Mouse (Mus musculus): ENCODE results near the gene Gm11492.

Gene Gm11492

DNA sequence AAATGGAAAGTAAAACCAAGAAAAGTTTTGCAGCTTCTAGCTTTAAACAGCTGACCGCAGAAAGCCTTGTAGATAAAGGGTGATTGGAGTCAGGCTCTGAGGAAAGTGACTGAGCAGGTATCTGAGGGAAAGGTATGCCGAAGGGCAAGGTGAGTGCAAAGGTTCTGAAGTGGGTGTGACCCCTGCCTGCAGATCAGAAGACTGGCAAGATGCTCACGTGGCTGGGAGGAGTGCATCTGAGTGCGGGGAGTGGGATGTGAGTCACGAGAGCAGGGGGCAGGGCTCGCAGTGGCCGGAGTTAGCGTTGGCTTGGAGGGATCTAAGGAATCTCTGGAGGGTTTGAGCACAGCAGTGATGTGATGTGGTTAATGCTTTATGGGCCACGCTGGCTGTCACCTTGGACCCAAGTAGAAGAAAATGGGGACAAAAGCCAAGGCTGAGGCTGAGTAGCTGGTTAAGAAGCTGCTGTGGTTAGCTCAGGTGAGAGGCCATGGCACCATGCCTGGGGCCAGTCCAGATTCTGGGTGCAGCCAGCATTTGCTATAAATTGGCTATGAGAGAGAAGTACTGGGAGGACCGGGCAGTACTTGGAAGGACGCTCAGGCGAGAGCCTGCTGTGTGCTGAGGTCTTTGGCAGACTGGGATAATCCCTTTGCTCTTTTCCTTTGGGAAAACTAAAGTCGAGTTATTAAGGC, 33.1 kb downstream of the Gm11492 start:
- DNase-seq (ENCODE audit: low spot score): no peak

- no peak for DNase-seq (ENCODE audit: low spot score)
These were observed 33.9 kb downstream of the Gm11492 start for GRCm38 (mm10) chr11:87600322-87600853.

DNA sequence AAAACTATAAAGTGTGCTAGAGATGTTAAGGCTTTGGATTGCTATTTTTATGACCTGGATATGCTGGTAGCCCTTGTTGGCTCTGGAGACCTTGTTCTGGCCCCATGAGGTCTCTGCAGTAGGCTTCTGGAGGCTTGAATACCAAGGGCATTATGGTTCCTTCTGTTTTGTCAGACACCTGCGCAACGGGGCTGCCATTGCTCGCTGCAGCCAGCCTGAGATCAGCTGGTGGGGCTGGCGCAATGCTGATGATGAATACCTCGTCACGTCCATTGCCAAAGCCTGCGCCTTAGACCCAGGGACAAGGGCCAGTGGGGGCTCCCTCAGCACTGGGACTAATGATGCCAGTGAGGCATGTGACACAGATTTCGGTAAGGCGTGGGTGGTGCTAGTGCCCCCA, 35.8 kb downstream of the Gm11492 start:
- DNase-seq (ENCODE audit: low spot score): no peak

GRCm38 (mm10) chr11:87603571-87603970, 37.1 kb downstream of the Gm11492 start:
- DNase-seq (ENCODE audit: low spot score): no peak

DNA sequence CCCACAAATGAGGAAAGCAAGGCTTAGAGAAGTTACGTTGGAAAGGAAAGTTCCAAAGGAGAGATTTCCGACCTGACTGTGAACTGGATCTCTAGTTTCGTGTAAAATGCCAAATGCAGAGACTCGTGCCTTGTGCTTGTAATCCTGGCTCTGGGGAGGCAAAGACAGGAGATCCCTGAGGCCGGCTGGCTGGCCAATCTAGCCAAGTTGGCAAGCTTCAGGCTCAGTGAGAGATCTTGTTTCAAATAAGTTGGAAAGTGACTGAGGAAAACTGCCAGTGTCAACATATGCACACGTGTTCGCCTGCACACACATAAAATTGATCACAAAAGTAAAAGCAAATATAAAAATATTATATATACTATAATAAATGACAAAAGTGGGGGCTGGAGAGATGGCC, 42.8 kb downstream of the Gm11492 start:
- no peak for DNase-seq (ENCODE audit: low spot score)

GRCm38 (mm10) chr11:87611547-87611946, 45.1 kb downstream of the Gm11492 start:
- no peak for DNase-seq (ENCODE audit: low spot score)

GRCm38 (mm10) chr11:87613972-87614371, 47.5 kb downstream of the Gm11492 start:
- DNase-seq (ENCODE audit: low spot score): no peak

GRCm38 (mm10) chr11:87615551-87615950, 49.1 kb downstream of the Gm11492 start:
- no peak for DNase-seq (ENCODE audit: low spot score)

DNA sequence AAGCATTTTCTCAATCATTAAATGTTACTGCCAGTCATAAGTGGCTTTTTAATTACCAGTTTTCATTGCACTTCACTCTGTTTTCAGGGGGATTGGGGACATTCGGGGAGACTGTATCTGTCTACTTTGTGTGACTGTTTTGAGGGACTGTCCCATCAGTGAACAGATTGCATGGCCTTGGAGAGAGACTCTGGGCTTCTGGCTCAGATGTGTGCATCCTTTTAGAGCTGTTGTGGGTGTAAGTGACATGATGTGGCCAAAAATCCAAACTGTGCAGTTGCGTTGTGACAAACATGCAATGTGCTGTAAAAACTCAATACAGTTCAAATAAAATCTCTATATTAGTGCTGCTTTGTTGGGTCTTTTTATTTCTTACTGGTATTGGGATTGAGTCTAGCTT, 49.5 kb downstream of the Gm11492 start:
- no peak for DNase-seq (ENCODE audit: low spot score)

- no peak for DNase-seq (ENCODE audit: low spot score)
These were observed 50.5 kb downstream of the Gm11492 start, which contains the start of gene Hsf5 for GRCm38 (mm10) chr11:87616790-87617474. TSS of gene Hsf5 (plus strand) at chr11:87617164.

GRCm38 (mm10) chr11:87617606-87618005, 51.2 kb downstream of the Gm11492 start:
- DNase-seq (ENCODE audit: low spot score): no peak
